Mouse (Mus musculus) kidney, embryonic 16.5 days (tissue): ENCODE results near the gene Ager. TPM values are rescaled to one million over a fixed set of nuclear protein-coding genes. Genes with fewer than 3 reads are reported as not detected.
A peak's percentile ranks its signal among the peaks of the same experiment; 100 is the strongest.

ENCODE experiments used
- ATAC-seq: fragments of 200-750 bp; cut with Nextera tagmentation; 2 replicates; pipeline ENCODE4 v1.8.0; 2017; ENCODE audit warnings: moderate TSS enrichment; ENCODE audit not compliant: low FRiP score, low TSS enrichment
- H3K27ac ChIP-seq: fragments of 300-500 bp; sonication (generic); 2 replicates; pipeline ENCODE4 v1.5.1; 2014; ENCODE audit warnings: low read length
- H3K27me3 ChIP-seq: fragments of 300-500 bp; sonication (generic); 2 replicates; pipeline ENCODE4 v1.6.1; 2014; ENCODE audit warnings: low read length, control low read depth, mixed read lengths; ENCODE audit not compliant: insufficient read depth
- H3K36me3 ChIP-seq: fragments of 300-500 bp; sonication (generic); 2 replicates; pipeline ENCODE4 v1.6.1; 2014; ENCODE audit warnings: low read length, control low read depth, mixed read lengths; ENCODE audit not compliant: insufficient read depth
- H3K4me1 ChIP-seq: fragments of 300-500 bp; sonication (generic); 2 replicates; pipeline ENCODE4 v1.6.1; 2014; ENCODE audit warnings: low read length, control low read depth, mixed read lengths; ENCODE audit not compliant: insufficient read depth
- H3K4me2 ChIP-seq: fragments of 300-500 bp; sonication (generic); replicated peaks from 2 replicates; pipeline ENCODE4 v1.6.1; 2014; ENCODE audit warnings: low read depth, low read length
- H3K4me3 ChIP-seq: fragments of 300-500 bp; sonication (generic); 2 replicates; pipeline ENCODE4 v1.5.1; 2014; ENCODE audit warnings: mild to moderate bottlenecking, low read length
- H3K9ac ChIP-seq: fragments of 300-500 bp; sonication (generic); replicated peaks from 2 replicates; pipeline ENCODE4 v1.6.1; 2014; ENCODE audit warnings: low read length
- H3K9me3 ChIP-seq: fragments of 300-500 bp; sonication (generic); 2 replicates; pipeline ENCODE4 v1.6.1; 2016; ENCODE audit warnings: low read length, control low read depth
- WGBS: fragments of 180-500 bp; shearing (Covaris S2); extraction: QIAGEN DNeasy Blood & Tissue Kit; methylation state at CpG from one replicate; pipeline ENCODE4 v1.1.7; 2014; 5-methylcytosine and 5-hydroxymethylcytosine counted together
- polyA plus RNA-seq: library from polyadenylated mRNA; unstranded; fragments of >200 nt; fragmentation: Nextera tagmentation; extraction: Ambion mirVana; gene quantifications from 2 replicates; pipeline ENCODE4 v1.2.1, GENCODE M21; 2015

The Ager gene
- polyA plus RNA-seq, 1 experiment from 2014 or later: 16.8 TPM

DNA sequence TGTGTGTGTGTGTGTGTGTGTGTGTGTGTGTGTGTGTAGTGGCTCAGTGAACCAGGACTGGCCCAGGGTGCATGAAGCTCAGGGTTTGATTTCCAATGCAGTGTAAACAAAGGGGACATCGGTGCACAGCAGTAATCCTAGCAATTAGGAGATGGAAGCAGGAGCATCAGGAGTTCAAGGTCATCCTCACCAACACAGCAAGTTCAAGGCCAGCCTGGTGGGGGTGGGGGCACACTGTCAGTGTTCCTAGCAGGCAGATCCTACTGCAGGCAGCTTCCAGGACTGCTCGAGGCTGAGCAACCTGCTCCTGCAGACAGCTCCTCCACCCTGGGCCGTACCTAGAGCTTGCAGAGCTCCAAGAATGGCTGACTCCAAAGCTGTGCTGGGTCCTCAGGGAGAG, 35.1 kb upstream of the Ager start:
- Histone ChIP-seq H3K4me2 (no peak overlapping the region), H3K4me3 (no peak overlapping the region), H3K27me3 (no peaks in the 10 kb centered on the region), H3K36me3 (no peaks in the 10 kb centered on the region), H3K9me3 (no peaks in the 10 kb centered on the region), H3K4me1 (peaks cover 18% of the 10 kb centered on the region), H3K27ac (no peak overlapping the region), H3K9ac (no peak overlapping the region)
- WGBS: 50% methylated on average over 3 of the region's 3 CpGs
- ATAC-seq: no peak

DNA sequence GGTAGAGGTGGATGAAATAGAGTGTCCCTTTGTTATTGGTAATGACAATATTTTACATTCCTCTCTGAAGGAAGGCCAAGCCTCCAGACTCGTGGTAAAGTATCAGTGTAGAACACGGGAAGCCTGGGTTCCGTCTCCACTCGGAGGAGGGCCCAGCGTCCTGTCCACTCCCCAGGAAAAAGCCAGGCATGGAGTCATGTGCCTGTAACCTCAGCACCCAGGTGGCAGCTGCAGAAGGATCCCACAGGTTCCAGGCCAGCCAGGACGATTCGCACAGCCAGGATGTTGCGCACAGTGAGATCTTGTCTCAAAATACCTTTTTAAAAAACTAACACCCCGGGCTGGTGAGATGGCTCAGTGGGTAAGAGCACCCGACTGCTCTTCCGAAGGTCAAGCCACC, 34.3 kb upstream of the Ager start:
- no peaks in the 10 kb centered on the region for H3K36me3 ChIP-seq
- no peak overlapping the region for H3K4me2 ChIP-seq
- H3K27me3 ChIP-seq: no peaks in the 10 kb centered on the region
- H3K9ac ChIP-seq: no peak overlapping the region
- H3K27ac ChIP-seq: no peak overlapping the region
- H3K9me3 ChIP-seq: no peaks in the 10 kb centered on the region
- no peak overlapping the region for H3K4me3 ChIP-seq
- H3K4me1 ChIP-seq: peaks cover 18% of the 10 kb centered on the region
- no peak for ATAC-seq
- WGBS: 55% methylated on average over 11 of the region's 11 CpGs

DNA sequence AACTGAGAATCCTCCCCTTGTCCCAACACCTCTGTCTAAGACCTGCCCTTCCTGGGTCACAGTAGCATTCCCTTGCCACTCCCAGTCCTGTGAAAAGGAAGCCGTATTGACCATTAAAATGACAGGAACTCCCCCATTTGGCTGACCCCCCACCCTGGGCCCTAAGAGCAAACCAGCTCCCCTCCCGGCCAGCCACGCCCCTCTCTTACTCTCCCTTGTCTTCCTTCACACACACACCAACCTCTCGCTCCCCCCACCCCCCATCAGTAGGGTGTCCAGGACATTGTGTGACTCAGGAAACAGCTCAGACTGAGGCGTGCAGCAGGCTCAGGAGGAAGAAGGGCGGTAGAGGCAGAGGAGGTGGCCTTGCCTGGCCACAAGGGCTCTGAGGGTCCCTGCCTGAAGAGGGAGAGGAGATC, 33.6 kb upstream of the Ager start, which contains the start of gene Notch4:
Gene Notch4, plus strand, starts transcription at position 266 of the 419 bp plus-strand sequence.
- peak; percentile 79 for ATAC-seq
- peaks cover 18% of the 10 kb centered on the region for H3K4me1 ChIP-seq
- peak within 1 kb of the TSS; percentile 53 for H3K9ac ChIP-seq
- H3K9me3 ChIP-seq: no peaks in the 10 kb centered on the region
- peak within 1 kb of the TSS; percentile 47 for H3K4me2 ChIP-seq
- WGBS: 3% methylated on average over 6 of the region's 6 CpGs
- H3K4me3 ChIP-seq: peak within 1 kb of the TSS; percentile 24
- H3K36me3 ChIP-seq: no peaks in the 10 kb centered on the region
- H3K27ac ChIP-seq: peak within 1 kb of the TSS; percentile 76
- H3K27me3 ChIP-seq: no peaks in the 10 kb centered on the region

DNA sequence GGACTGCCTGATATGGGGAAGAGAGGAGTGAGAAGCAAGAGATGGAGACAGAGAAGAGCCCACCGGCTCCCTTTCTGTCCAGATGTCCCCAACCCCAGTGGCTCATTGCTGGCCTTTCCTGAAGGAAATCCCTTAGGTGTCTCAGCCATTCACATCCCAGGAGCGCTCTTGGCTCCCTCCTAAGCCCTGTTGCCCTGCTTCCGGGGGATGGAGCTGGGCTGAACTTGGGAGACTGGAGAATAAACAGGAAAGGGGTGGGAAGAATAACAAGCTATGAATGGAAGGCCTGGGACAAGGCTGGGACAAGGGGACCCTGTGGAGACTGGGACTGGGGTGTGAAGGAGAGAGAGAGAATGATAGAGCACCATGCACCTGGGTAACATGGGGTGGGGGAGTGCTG, 32.9 kb upstream of the Ager start:
- Histone ChIP-seq H3K4me2 (peak overlapping the region; percentile 47), H3K4me1 (peaks cover 18% of the 10 kb centered on the region), H3K9me3 (no peaks in the 10 kb centered on the region), H3K27me3 (no peaks in the 10 kb centered on the region), H3K27ac (peak overlapping the region; percentile 76), H3K4me3 (peak overlapping the region; percentile 24), H3K36me3 (no peaks in the 10 kb centered on the region), H3K9ac (peak overlapping the region; percentile 53)
- WGBS: 29% methylated on average over 3 of the region's 3 CpGs
- ATAC-seq: peak; percentile 39

DNA sequence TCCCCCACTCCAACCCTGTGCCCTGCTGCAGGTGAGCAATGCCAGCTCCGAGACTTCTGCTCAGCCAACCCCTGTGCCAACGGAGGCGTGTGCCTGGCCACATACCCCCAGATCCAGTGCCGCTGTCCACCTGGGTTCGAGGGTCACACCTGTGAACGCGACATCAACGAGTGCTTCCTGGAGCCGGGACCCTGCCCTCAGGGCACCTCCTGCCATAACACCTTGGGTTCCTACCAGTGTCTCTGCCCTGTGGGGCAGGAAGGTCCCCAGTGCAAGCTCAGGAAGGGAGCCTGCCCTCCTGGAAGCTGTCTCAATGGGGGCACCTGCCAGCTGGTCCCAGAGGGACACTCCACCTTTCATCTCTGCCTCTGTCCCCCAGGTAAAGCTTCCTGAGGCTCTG, 30.4 kb upstream of the Ager start:
- H3K4me3 ChIP-seq: no peak overlapping the region
- no peak overlapping the region for H3K27ac ChIP-seq
- H3K36me3 ChIP-seq: no peaks in the 10 kb centered on the region
- H3K9ac ChIP-seq: no peak overlapping the region
- H3K4me2 ChIP-seq: no peak overlapping the region
- no peaks in the 10 kb centered on the region for H3K27me3 ChIP-seq
- peaks cover 18% of the 10 kb centered on the region for H3K4me1 ChIP-seq
- WGBS: 67% methylated on average over 9 of the region's 9 CpGs
- H3K9me3 ChIP-seq: no peaks in the 10 kb centered on the region
- ATAC-seq: no peak

DNA sequence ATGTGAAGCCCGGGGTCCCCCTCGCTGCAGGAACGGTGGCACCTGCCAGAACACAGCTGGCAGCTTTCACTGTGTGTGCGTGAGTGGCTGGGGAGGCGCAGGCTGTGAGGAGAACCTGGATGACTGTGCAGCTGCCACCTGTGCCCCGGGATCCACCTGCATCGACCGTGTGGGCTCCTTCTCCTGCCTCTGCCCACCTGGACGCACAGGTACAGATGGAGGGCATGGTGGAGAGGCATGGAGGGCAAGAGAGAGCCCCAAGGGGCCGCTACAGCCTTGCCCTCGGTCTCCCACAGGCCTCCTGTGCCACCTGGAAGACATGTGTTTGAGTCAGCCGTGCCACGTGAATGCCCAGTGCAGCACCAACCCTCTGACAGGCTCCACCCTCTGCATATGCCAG, 29.2 kb upstream of the Ager start:
- no peak overlapping the region for H3K27ac ChIP-seq
- no peak overlapping the region for H3K4me2 ChIP-seq
- H3K27me3 ChIP-seq: no peaks in the 10 kb centered on the region
- WGBS: 83% methylated on average over 13 of the region's 13 CpGs
- H3K4me1 ChIP-seq: peaks cover 18% of the 10 kb centered on the region
- no peak overlapping the region for H3K4me3 ChIP-seq
- H3K9ac ChIP-seq: no peak overlapping the region
- no peaks in the 10 kb centered on the region for H3K36me3 ChIP-seq
- no peak for ATAC-seq
- H3K9me3 ChIP-seq: no peaks in the 10 kb centered on the region

DNA sequence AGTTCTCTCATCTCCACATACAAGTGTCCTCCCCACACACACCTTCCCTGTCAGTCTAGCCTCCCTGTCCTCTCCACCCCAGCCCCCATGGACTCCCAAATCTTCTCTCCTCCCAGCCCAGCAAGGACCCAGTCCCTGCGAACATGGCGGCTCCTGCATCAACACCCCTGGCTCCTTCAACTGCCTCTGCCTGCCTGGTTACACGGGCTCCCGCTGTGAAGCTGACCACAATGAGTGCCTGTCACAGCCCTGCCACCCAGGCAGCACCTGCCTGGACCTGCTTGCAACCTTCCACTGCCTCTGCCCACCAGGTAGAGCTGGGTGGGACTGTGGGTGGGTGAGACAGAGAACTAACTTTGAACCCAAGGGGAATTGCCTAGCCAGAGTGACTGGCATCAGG, 27.7 kb upstream of the Ager start:
- Histone ChIP-seq H3K27me3 (no peaks in the 10 kb centered on the region), H3K9ac (no peak overlapping the region), H3K4me1 (0 out of 2 replicates have a peak, but pooled peaks cover 7% of the 10 kb centered on the region), H3K36me3 (no peaks in the 10 kb centered on the region), H3K4me2 (no peak overlapping the region), H3K9me3 (no peaks in the 10 kb centered on the region), H3K27ac (no peak overlapping the region), H3K4me3 (no peak overlapping the region)
- ATAC-seq: no peak
- WGBS: 62% methylated on average over 4 of the region's 4 CpGs

DNA sequence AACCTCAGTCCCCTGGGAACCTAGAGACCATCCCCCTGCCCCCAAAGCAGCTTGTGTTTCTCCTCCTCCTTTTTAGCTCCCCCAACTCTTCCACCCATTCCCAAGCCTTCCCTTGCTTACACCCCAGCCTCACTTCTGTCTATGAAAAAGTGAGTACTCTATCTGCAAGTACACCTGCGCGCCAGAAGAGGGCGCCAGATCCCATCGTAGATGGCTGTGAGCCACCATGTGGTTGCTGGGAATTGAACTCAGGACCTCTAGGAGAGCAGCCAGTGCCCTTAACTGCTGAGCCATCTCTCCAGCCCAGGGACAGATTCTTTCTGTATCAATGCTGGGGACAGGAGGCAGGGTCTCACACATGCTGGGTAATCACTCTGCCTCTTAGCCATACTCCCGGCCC, 25.8 kb upstream of the Ager start:
- no peak overlapping the region for H3K27ac ChIP-seq
- no peaks in the 10 kb centered on the region for H3K9me3 ChIP-seq
- H3K27me3 ChIP-seq: no peaks in the 10 kb centered on the region
- H3K9ac ChIP-seq: no peak overlapping the region
- 0 out of 2 replicates have a peak, but pooled peaks cover 2% of the 10 kb centered on the region for H3K4me1 ChIP-seq
- no peak overlapping the region for H3K4me3 ChIP-seq
- H3K4me2 ChIP-seq: no peak overlapping the region
- H3K36me3 ChIP-seq: no peaks in the 10 kb centered on the region
- WGBS: 19% methylated on average over 5 of the region's 5 CpGs
- no peak for ATAC-seq

DNA sequence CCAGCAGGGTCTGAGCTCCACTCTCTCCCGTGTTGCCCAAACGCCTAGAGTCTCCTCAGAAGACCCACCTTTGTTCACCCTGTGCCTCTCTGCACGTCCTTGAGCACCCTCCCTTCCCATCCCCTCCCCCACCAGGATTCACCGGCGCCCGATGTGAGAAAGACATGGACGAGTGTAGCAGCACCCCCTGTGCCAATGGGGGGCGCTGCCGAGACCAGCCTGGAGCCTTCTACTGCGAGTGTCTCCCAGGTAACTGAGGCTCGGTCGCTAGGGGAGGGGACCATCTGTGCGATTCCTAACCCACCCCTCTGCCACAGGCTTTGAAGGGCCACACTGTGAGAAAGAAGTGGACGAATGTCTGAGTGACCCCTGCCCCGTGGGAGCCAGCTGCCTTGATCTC, 25.3 kb upstream of the Ager start:
- Histone ChIP-seq H3K4me3 (no peak overlapping the region), H3K9me3 (no peaks in the 10 kb centered on the region), H3K9ac (no peak overlapping the region), H3K4me2 (no peak overlapping the region), H3K36me3 (no peaks in the 10 kb centered on the region), H3K4me1 (no peaks in the 10 kb centered on the region), H3K27ac (no peak overlapping the region), H3K27me3 (no peaks in the 10 kb centered on the region)
- WGBS: 16% methylated on average over 15 of the region's 15 CpGs
- no peak for ATAC-seq

DNA sequence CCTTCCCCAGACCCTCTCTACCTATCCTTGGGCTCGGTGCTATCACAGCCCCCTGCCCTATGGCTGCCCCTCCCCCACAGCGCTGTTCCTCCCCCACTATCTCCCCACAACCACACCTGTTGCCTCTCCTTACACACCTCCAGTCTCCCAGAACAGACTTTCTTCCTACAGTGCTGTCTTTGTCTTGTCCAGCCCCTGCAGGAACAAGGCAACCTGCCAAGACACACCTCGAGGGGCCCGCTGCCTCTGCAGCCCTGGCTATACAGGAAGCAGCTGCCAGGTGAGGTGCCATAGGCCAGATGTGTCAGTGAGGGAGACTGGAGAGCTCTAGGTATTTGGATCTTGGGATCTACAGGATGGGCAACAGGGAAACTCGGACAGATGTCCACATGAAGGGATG, 21.1 kb upstream of the Ager start:
- ATAC-seq: no peak
- Histone ChIP-seq H3K36me3 (no peaks in the 10 kb centered on the region), H3K4me3 (no peak overlapping the region), H3K4me1 (no peaks in the 10 kb centered on the region), H3K9me3 (no peaks in the 10 kb centered on the region), H3K4me2 (no peak overlapping the region), H3K9ac (no peak overlapping the region), H3K27me3 (no peaks in the 10 kb centered on the region), H3K27ac (no peak overlapping the region)
- WGBS: 69% methylated on average over 5 of the region's 5 CpGs
